In the genomic region with DNA sequence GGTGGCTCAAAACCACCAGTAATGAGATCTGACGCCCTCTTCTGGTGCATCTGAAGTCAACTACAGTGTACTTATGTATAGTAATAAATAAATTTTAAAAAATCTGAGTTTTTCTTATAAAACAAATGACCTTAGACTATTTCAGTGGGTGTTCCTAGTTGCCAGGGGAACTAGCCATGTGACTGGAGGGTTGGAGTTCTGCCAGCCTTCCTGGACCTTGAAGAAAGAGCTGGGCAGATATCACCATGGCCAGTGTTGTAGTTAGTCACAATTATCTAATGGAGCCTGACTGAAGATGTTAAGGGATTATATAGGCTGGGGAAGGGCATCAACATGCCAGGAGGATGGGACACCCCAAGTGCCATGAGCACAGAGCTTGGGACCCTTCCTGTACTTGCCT, we compare ENCODE assay signal across 20 mouse cellular contexts.
DNase-seq lines count a peak whose midpoint lies in the region.
"Had no signal": no experiment of that assay in that cellular context is flagged by ENCODE, and none has a peak within 500 bp of the region (broad histone marks: within the 10 kb centered on the region; RNA-seq: fewer than 3 reads in every experiment).

No protein-coding gene starts in this region.

- no peaks in the 10 kb centered on the region for H3K36me3 ChIP-seq in limb, embryonic 10.5 days
- H3K36me3 ChIP-seq: limb, embryonic 13.5 days; liver, embryonic 13.5 days; lung, embryonic 15.5 days; neural tube, embryonic 15.5 days had no signal

- H3K27ac ChIP-seq in limb, embryonic 10.5 days, result no peak overlapping the region
- H3K27ac ChIP-seq: hindbrain, postnatal 0 days; limb, embryonic 13.5 days; liver, embryonic 13.5 days; lung, embryonic 15.5 days; neural tube, embryonic 15.5 days had no signal

- 80% methylated on average over 1 of the region's 1 CpGs for WGBS in limb, embryonic 10.5 days

- no peaks in the 10 kb centered on the region for H3K27me3 ChIP-seq in limb, embryonic 10.5 days (ENCODE audit: low read depth, poor library complexity, severe bottlenecking)
- H3K27me3 ChIP-seq: limb, embryonic 13.5 days; liver, embryonic 13.5 days; lung, embryonic 15.5 days; neural tube, embryonic 15.5 days had no signal

- DNase-seq in ovary, adult 18-20 months (ENCODE audit: low spot score), result peak; percentile 77
- DNase-seq in ovary, postnatal 14 days (ENCODE audit: low spot score), result no peak
- peak; percentile 81 to 92 for DNase-seq in adrenal gland, adult (ENCODE audit: inconsistent age in 2 of 2, low spot score in 1 of 2)
- DNase-seq in adrenal gland, postnatal 14 days, result peak; percentile 88
- peak; percentile 31 for DNase-seq in testis, postnatal 14 days (ENCODE audit: low spot score)
- DNase-seq in limb, embryonic 10.5 days (ENCODE audit: low spot score), result no peak
- DNase-seq in liver, result no peak
- DNase-seq: cerebellum, adult 18-20 months; cerebellum, postnatal 36 days; embryo, embryonic 11 days; gastrocnemius, postnatal 10 days; heart, adult 11 months; kidney, postnatal 25 days; liver, embryonic 13.5 days; retina, postnatal 1 day; thymus, adult 2 months had no signal

- H3K9me3 ChIP-seq in limb, embryonic 10.5 days (replicated peaks), result no peaks in the 10 kb centered on the region
- H3K9me3 ChIP-seq: limb, embryonic 13.5 days; liver, embryonic 13.5 days; lung, embryonic 15.5 days; neural tube, embryonic 15.5 days had no signal

- H3K4me1 ChIP-seq in limb, embryonic 10.5 days, result peaks cover 16% of the 10 kb centered on the region
- H3K4me1 ChIP-seq: limb, embryonic 13.5 days; liver, embryonic 13.5 days; lung, embryonic 15.5 days had no signal

- H3K4me3 ChIP-seq in limb, embryonic 10.5 days, result no peak overlapping the region
- H3K4me3 ChIP-seq: limb, embryonic 13.5 days; liver, embryonic 13.5 days; lung, embryonic 15.5 days; neural tube, embryonic 15.5 days had no signal

Comparison
In these comparisons a context has a peak if more than half of its experiments do, and no peak if none do; other contexts are left out.
1. DNase-seq: peak in ovary, adult 18-20 months (single experiment), adrenal gland, adult (2 of 2), adrenal gland, postnatal 14 days (single experiment) and testis, postnatal 14 days (single experiment); none in ovary, postnatal 14 days (single experiment), limb, embryonic 10.5 days (single experiment) and liver (single experiment).